Mouse (Mus musculus) limb, embryonic 13.5 days (tissue): ENCODE measurements around the gene Tekt2. TPM values are rescaled to one million over a fixed set of nuclear protein-coding genes. Genes with fewer than 3 reads are reported as not detected.

Experiments
- polyA plus RNA-seq: library from polyadenylated mRNA; unstranded; fragments of >200 nt; fragmentation: Nextera tagmentation; extraction: Ambion mirVana; gene quantifications from 2 replicates; pipeline ENCODE4 v1.2.1, GENCODE M21; 2015

The Tekt2 gene
- polyA plus RNA-seq, 1 experiment from 2014 or later: 23.6 TPM

Other genes starting within 250 kb of the Tekt2 start
- 44.7 and 46.3 TPM in 2 replicates for gene Lsm10, start 229.1 kb downstream of the Tekt2 start, polyA plus RNA-seq
- 38.7 and 39.0 TPM in 2 replicates for gene Stk40, start 221.7 kb downstream of the Tekt2 start, polyA plus RNA-seq
- 74.5 and 77.5 TPM in 2 replicates for gene Eva1b, start 177.9 kb downstream of the Tekt2 start, polyA plus RNA-seq
- gene Sh3d21, start 162.2 kb downstream of the Tekt2 start, polyA plus RNA-seq: 9.3 and 10.5 TPM in 2 replicates
- 251 and 256 TPM in 2 replicates for gene Thrap3, start 122.9 kb downstream of the Tekt2 start, polyA plus RNA-seq
- gene Map7d1, start 69.3 kb downstream of the Tekt2 start, polyA plus RNA-seq: 46.5 and 49.9 TPM in 2 replicates
- gene Trappc3, start 63.4 kb downstream of the Tekt2 start, polyA plus RNA-seq: 124 and 126 TPM in 2 replicates
- gene Col8a2, start 38.9 kb downstream of the Tekt2 start, polyA plus RNA-seq: 39.8 and 42.7 TPM in 2 replicates
- gene Adprhl2, start 4.0 kb downstream of the Tekt2 start, polyA plus RNA-seq: 88.6 and 91.5 TPM in 2 replicates
- gene Ago3, start 103.9 kb upstream of the Tekt2 start, polyA plus RNA-seq: 17.6 and 22.5 TPM in 2 replicates
- 4.9 and 5.5 TPM in 2 replicates for gene Ago1, start 142.9 kb upstream of the Tekt2 start, polyA plus RNA-seq
- gene Ago4, start 207.8 kb upstream of the Tekt2 start, polyA plus RNA-seq: 2.9 and 3.1 TPM in 2 replicates
- 44.0 and 46.3 TPM in 2 replicates for gene Clspn, start 231.2 kb upstream of the Tekt2 start, polyA plus RNA-seq